Mouse (Mus musculus) adrenal gland, adult 18-20 months (tissue): ENCODE measurements at regions not wholly inside any gene's neighbourhood (a gene's known extent, or its start where the extent isn't known, plus 50 kb on each side); places are given as distances from the start of the nearest gene placed in this dataset.

ENCODE experiments used
- DNase-seq, 2 experiments: peaks; one replicate each; pipeline ENCODE4 v3.0.0; 2021 to 2022; ENCODE audit warnings: low spot score in 2 of 2

DNA sequence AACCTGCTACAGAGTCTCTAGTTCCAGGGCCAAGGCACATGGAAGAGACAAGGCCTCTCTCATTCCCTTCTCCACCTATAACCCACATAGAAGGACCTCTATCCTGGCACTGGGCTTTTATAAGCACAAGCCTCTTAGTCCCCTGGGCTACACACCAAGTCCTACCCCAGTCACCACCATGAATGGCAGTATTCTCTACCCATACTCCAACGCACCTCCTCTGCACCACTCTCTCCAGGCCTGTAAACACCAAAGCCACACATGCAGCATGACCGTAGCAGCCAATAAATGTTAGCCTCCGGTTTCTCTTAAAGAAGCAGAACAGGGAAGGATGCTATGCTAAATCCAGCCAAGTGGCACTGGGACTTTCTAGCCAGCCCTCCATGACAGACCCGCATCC lies 252.1 kb upstream of the Zmiz1 start:
- DNase-seq, result no peak

DNA sequence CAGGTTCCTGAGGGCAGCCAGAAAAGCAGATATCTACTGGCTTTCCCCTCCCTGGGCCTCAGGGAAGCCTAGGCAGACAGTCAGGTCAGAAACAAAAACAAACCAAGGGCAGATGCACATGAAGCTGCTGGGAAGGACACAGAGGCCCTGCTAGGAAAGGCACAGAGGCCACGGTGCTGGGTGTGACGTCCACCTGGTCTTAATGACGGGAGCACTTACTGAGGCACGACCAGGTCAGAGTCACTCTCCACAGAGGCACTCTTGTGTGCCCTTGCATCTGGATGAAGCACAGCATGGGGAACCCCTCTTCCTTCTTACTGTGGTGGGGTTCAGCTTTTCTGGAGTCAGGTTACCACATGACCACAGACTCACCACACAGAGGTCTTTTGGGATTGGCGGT lies 251.6 kb upstream of the Zmiz1 start:
- no peak for DNase-seq

DNA sequence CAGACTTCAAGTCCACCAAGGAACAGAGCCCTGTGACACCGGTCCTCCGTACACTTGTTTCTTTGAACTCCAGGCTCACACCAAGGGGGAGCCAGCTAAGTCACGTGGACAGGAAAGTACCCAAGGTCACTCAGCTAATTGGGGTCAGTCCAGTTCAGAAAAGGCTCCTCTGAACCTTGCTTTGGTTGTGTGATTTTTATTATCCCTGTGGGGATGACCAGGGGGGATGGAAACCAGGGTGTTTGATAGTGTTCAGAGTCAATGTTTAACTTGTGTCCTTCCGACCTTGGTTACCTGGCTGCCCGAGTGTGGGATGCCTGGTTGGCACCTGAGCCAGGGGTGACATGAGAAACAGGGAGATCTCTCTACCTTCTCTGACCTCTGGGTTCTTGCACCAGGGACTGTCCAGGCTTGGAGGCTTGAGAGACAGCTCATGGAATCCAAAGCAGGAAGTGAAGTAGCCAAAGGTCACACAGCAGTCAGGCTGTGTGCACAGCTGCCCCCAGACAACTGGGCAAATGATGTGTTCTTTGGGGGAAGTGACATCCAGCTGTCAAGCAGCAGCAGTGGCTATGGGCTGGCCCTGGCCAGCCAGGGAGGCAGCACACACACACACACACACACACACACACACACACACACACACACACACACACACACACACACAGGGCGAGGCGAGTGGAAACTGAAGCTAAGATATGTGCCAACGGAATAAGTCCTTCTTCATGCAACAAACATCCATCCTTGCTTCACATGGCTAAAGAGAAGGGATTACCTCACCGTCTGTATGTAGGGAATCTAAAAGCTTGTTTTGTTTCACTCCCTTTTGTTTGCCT lies 250.5 kb upstream of the Zmiz1 start:
- DNase-seq, result no peak

DNA sequence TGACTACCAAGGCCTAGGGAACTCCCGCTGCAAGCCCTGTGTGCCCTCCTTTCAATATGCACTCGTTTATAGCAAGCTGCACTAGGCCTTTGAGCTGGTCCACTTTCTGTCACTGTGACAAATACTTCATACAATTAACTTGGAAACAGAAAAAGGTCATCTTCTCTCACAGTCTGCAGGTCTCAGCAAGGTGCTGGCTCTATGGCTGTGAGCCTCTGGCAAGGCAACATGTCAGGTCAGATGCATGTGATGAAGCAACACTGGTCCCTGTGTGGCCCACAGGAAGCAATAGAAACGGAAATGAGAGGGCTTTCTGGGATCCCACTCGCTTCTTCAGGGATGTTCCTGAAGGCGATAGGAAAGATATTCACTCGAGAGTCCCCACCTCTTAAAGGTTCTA lies 245.9 kb upstream of the Zmiz1 start:
- no peak for DNase-seq

DNA sequence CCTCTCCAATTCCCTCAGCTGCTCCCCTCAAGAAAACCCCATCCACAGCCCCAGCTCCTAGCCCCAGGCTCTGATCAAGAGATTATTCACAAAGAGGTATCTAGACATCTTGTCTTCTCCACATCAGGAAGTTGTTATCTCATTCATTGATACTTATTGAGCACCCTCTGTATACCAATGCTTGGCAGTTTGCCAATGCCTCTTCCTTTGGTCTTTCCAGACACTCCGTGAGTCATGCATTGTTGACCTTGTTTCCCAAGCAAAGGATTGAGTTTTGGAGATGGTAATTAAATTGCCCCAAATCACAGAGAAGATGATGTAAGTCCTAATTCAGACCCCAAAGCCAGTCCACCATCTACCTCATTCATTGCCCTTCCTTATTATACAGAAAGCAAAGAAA lies 235.9 kb upstream of the Zmiz1 start:
- peak in 1 of 2 experiments; percentile 18 for DNase-seq

DNA sequence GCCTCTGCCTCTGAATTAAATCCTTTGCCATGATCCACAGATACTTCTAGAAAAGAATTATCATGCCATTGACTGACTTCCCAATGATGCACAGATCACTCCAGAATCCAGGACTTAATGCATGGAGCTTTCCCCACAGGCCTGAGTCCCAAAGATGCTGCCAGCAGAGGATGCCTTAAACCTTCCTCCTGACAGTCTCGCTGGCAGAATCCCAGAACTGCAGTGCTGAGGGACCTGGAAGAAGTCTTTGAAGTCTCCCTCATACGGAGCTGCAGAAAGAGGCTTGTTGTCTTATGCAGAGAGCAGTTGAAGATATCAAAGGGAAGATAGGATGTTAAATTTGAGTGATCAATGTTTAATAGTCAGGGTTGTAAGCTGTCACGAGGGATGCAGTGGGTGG lies 233.8 kb upstream of the Zmiz1 start:
- no peak for DNase-seq

DNA sequence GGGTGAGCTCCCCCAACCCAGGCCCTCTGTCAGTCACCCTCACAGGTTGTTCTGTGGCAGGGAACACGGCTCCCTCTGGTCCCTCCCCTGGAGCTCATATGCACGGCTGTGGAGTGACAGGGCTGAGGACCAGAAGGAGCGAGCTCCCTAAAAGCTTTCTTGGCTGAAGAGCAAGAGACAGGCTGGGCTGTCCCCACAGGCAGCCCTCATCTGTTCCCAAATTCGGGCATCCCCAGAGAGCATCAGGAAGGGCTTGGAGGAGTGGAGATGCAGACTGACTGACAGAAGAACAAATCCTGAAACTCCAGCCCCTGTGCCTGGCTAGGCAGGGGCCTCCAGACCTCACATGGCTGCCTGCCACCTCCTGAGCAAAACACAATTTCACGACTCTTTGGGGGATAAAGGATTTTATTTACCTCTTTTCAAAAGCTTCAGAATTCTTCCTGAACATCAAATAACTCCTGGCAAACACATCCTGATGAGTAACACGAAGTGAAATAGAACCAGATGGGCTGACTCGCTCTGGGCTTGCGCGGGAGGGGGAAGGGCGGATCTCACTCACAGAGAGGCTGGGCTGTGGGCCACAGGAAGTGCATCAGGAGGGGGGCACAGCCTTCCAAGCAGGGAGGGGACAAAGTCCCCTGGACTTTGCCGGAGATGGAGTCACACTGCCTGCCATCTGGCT lies 232.7 kb upstream of the Zmiz1 start:
- DNase-seq, result peak; percentile 60 to 73

DNA sequence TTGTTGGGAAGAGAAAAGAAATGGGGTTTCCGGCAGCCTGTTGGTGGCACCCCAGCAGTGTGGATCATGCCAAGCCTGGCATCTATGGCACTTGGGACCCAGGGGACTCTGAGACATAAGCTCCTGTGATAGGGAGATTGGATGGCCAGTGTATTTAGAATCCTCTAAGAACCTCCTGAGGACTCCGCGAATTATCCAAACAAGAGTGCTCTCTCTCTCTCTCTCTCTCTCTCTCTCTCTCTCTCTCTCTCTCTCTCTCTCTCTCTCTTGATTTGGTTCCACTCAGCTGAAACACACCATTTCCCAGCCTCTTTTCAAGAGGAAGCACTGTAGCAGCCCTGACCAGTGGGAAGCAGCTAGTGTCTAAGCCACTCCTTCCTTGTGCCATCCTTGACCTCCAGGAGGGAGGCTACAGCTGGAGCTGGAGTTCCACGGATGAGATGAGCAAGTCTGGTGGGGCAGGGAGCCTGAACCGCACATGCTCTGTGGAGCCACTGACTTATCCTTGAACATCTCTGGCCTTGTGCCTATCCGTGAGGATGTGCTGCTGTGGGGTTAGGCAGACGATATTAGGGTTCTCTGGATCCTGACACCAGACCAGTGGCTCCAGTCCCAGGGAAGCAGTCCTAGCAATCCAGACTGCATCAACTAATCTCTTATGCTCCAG lies 232.0 kb upstream of the Zmiz1 start:
- peak in 1 of 2 experiments; percentile 27 for DNase-seq

DNA sequence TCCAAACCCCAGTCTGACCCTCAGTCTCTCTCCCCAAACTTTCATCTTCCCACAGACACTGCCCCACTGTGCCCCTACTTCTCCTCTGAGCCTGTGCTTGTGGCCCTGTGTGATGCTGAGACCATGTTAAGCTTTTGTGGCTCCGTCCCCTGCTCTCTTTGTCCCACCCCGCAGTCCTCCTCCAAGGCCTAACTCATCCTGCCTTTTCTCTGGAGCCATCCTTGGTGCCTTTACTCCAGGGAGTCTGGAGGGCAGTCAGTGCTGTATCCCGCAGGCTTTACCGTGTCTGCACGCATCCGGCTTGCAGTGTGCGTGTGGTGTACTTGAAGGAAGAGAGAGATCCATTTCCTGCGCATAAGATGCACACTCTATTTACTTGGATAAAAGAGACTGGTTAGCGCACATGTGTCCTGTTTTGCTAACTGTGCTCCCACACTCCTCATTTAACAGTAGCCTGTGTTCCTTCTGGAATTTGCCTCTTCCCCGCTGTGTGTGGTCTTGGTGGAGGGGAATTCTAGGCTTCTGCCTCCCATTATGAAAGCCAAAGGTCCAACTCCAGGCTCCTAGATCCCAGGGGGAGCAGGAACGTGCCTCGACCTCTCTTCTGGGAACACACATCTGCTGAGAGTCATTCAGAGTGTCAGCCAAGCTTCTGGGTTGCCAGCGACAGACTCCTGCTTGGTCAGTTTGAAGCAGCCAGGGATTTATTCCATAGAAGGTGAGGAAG lies 230.5 kb upstream of the Zmiz1 start:
- DNase-seq, result no peak

DNA sequence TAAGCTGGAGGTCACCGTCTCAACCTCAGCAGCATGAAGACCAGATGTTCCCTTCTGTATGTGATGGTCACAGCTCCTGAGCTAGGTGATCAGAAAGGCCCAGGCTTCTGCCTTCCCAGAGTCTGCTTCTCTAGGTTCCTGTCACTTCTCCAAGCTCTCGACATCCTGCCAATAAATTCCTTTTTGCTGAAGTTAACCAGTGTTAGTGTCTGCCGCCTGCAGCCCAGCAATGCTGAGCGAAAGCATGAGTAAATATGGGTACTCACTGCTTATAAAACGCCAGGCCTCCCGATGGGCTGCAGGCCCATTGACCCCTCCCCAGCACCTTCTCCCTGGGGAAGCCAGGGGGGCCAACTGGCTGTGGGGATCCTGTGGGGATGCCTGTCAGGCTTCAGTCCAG lies 229.4 kb upstream of the Zmiz1 start:
- DNase-seq, result no peak

DNA sequence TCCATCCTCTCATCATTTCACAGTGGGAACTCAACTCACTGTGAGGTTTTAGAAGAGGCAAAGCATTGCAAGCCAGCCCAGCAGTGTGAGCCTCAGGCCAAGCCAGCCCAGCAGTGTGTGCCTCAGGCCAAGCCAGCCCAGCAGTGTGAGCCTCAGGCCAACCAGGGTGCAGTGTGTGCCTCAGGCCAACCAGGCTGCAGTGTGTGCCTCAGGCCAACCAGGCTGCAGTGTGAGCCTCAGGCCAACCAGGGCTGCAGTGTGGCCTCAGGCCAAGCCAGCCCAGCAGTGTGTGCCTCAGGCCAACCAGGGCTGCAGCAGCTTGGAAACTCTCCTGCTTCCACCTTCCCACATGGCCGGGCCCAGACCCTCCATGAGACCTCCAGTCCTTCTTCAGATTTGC lies 227.1 kb upstream of the Zmiz1 start:
- DNase-seq, result no peak

DNA sequence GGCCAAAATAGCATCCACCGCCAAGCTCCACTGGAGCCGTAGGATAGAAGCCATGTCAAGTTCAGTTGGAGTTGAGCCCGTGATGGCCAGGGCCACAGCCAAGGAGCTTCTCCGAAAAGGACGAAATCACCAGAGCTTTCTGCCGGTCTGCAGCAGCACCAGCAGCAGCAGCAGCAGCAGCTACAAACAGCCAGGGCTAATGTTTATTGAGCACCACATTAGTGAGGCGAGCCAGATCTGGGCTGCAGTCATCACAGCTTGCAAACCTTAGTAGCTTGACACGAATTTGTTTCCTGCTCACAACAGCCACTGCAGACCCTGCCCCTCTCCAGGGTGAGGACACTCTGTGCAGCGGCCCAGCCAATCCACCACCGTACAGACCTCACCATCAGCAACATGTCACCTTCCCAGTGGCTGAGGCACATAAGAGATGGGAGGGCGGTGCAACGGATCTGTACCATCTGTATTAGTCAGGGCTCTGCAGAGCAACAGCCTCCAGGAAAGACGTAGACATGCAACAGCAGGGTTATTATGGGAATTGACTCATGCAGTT lies 222.5 kb upstream of the Zmiz1 start:
- DNase-seq, result no peak

DNA sequence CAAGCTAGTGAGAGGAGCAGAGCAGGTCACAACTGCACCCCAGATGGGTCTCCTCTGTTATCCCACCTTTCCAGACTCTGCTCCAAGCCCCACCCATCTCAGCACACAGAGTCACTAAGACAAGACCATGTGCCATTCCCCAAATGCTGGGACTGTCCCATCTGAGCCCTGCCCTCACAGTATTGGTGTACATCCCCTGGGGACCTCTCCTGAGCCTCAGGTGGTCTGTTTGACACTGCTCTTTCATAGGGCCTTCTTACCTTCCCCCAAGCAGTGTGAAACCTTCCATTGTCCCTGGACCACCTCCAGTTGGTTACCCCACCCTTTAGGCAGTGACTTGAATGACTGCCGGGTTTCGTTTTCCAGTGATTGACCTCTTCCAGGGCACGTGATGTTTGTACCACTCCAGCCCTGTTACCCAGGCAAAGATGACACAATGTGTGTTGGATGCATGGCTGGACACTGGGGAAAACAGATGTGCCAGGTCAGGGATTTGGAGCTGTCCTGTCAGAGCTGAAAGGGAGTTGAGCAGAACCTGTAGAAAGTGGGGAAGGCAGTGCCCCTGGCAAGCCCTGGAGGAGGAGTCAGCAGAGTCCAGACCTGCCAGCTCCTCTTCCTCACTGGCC lies 219.5 kb upstream of the Zmiz1 start:
- no peak for DNase-seq

DNA sequence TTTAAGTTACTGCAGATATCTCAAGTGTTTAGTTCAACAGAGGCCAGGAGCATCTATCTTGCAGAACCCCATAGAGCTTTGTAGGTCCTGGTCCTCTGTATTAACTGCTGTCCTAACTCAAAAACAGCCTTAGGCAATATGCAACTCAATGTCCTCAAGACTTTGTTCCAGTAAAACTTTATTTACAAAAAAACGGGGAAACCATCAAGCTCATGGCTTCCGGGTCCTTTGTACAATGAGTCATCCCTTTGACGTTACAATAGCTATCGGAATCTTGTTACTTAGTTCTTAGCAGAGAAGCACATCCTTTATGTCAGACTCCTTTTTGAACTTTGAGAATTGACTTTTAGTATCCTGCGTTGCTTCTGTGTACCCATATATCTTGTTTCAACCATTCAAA lies 216.2 kb upstream of the Zmiz1 start:
- no peak for DNase-seq

DNA sequence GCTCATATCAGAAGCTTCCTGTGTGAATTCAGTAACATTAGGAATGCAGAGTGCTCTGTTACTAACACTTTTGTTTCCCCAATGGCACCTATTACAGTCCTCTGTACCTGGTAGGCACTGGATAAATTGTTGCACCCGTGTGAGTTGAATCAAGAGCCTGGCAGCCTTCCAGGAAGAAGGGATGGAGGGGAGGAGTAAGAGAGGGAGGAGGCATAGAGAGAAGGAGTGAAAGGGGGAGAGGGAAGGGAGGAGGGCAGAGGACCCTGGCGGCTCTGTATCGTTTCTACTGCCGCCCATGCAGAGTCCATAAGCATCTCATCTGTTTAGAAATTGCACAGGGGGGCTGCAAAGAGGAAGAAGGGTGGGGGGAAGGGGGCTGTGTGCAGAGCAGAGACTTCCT lies 215.7 kb upstream of the Zmiz1 start:
- no peak for DNase-seq

DNA sequence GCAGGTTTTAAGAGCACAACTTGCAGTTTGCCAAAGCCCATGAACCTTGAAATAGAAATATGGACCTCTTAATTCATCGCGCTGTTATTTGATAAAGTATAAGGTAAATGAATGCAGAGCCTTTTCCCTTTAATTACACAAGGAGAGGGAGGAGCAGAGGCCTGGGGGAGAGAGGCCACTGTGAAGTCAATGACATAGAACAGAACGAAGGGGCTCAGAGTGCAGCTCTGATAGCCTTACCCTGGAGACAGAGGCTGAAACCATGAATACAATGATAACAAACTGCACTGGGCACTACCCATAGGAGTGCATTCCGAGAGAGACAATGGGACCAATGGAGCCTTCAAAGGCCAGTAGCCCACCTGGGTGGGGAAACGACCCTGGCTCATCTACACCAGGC lies 215.3 kb upstream of the Zmiz1 start:
- no peak for DNase-seq

DNA sequence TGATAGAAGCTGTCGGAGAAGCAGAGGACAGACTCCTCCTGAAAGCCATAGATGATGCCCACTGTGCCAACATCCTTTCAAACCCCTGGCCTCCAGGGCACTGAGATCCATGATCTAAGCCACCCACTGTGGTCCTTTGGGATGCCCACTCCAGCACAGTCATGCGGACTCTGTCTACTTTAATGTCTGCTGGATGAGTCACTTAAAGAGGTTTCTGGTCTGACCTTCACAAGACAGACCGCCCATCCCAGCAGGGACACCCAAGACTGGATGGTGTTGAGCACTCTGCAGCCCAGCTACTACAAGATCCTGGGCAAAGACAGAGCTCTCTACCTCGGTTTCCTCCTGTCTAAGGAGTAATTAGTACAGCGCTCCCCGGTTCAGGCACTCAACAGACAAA lies 214.1 kb upstream of the Zmiz1 start:
- no peak for DNase-seq

DNA sequence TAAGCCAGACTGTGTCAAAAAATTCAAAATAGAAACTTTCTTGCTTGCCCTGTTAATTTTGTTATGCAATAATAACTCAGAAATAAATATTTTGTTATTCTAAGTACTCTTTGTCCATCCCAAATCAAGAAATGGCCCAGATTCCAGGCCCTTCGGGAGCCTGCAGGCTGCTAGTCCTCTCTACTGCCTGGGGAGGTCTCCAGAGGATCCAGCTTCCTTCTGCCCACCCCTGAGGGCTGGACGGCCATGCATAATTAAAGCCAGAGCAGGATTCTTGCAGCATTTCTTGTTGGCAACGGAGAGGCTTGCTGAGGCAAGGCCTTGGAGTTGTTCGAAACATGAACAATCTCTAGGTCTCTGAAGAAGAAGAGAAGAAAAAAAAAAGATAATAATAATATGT lies 213.3 kb upstream of the Zmiz1 start:
- no peak for DNase-seq

DNA sequence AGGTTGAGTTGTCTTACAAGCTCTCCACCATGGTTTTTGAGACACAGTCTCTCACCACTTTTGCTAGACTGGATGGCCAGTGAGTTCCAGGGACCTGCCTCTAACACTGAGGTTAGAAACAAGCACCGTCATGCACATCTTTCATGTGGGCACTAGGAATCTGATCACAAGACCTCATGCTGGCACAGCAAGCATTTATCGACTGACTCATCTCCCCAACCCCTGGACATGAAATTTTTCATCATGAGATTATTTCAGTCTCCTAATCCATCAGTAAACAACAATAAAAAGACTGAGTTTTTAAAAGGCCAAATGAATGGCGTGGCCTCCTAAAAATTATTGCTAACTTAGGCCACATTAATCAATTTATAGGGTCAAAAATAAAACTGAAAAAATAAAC lies 210.0 kb upstream of the Zmiz1 start:
- no peak for DNase-seq

DNA sequence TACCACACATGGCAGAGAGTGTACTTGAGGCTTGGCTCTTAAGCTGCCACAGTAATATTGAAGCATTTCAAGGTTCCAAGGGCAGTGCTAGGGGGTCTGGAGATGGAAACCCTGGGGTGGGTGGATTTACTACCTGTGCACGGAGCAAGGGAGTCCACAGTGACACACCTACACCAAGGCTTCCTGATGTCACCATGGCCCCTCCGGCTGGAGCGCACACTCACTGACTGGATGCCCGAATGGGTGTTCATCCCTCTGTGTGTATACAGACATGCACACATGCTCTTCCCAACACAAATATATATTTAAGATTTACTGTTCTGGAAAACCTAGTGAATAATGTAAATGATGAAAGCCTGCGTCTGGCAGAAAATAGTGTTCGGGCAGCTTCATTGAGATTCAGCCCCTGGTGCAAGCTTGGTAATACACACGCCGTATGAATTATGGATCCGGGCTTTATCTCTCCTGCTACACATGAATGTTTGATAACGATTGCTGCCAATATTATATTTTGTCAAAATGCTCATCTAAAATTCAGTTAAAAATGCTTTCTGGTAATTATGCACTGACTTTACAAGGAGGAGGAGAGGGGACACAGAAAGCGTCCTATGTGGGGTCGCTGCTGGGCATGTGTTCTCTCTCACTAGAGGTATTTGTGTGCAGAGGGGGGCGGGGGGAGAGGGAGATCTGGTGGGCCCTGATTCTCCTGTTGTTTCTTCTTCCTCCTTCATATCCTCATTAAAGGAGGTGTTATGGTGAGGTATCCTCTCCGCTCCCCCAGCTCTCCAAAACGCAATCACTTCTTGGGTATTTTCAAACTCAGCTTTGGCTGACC lies 205.8 kb upstream of the Zmiz1 start:
- DNase-seq, result no peak
